28 mouse cellular contexts compared by ENCODE assay signal in the genomic region with DNA sequence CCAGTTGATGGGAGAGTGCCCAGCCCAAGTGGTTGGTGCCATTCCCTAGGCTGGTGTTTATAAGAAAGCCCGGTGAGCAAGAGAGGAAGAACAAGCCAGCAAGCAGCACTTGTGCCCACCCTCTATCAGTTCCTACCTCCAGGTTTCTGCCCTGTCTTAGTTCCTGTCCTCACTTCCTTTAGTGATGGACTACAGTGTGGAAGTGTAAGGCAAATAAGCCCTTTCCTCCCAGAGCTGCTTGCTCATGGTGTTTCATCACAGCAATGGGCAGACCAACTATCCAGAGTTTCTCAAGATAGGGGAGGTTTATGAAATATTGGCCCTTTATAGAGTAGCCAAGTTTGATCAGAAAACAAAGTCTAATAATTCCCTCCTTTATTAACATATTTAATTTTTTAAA. TPM values are rescaled to one million over a fixed set of nuclear protein-coding genes. Genes with fewer than 3 reads are reported as not detected.
DNase-seq lines count a peak whose midpoint lies in the region; ATAC-seq and TF ChIP-seq lines count a peak whose summit lies in the region.
"Had no signal": no experiment of that assay in that cellular context is flagged by ENCODE, and none has a peak within 500 bp of the region (broad histone marks: within the 10 kb centered on the region; RNA-seq: fewer than 3 reads in every experiment).

No protein-coding gene starts in this region.

- H3K36me3 ChIP-seq in hindbrain, embryonic 10.5 days = no peaks in the 10 kb centered on the region
- no peaks in the 10 kb centered on the region for H3K36me3 ChIP-seq in hindbrain, postnatal 0 days (ENCODE audit: insufficient read depth, low read length)
- no peaks in the 10 kb centered on the region for H3K36me3 ChIP-seq in forebrain, postnatal 0 days (ENCODE audit: insufficient read depth)
- H3K36me3 ChIP-seq: embryonic facial prominence, embryonic 13.5 days; embryonic facial prominence, embryonic 15.5 days; forebrain, embryonic 10.5 days; forebrain, embryonic 12.5 days; G1E had no signal

- no peak overlapping the region for H3K9ac ChIP-seq in hindbrain, postnatal 0 days (replicated peaks; ENCODE audit: low read length)
- H3K9ac ChIP-seq in forebrain, postnatal 0 days = no peak overlapping the region
- H3K9ac ChIP-seq: embryonic facial prominence, embryonic 13.5 days; embryonic facial prominence, embryonic 15.5 days; forebrain, embryonic 12.5 days had no signal

- H3K4me1 ChIP-seq in hindbrain, embryonic 10.5 days (replicated peaks) = peaks cover 15% of the 10 kb centered on the region
- H3K4me1 ChIP-seq in hindbrain, postnatal 0 days (ENCODE audit: insufficient read depth, low read length) = no peaks in the 10 kb centered on the region
- peaks cover 8% of the 10 kb centered on the region; the same call in 1 of the 2 replicates for H3K4me1 ChIP-seq in forebrain, postnatal 0 days (ENCODE audit: insufficient read depth)
- H3K4me1 ChIP-seq: embryonic facial prominence, embryonic 13.5 days; forebrain, embryonic 12.5 days had no signal

- WGBS in hindbrain, embryonic 10.5 days = 44% methylated on average over 1 of the region's 1 CpGs
- WGBS in hindbrain, postnatal 0 days = 55% methylated on average over 1 of the region's 1 CpGs
- WGBS in forebrain, postnatal 0 days = 57% methylated on average over 1 of the region's 1 CpGs

- no peak for DNase-seq in hindbrain, embryonic 10.5 days (ENCODE audit: low spot score)
- DNase-seq in hindbrain, postnatal 0 days (ENCODE audit: low spot score) = no peak
- peak; percentile 57 for DNase-seq in 416B (ENCODE audit: low read depth)
- no peak for DNase-seq in kidney, postnatal 10 days
- no peak for DNase-seq in urinary bladder, adult 18-20 months (ENCODE audit: low spot score in 2 of 2)
- DNase-seq in forebrain, postnatal 0 days = no peak
- DNase-seq: adrenal gland, adult 8-10 months; adrenal gland, postnatal 14 days; adrenal gland, postnatal 36 days; B cell, adult 2 months; cerebellum, adult 11-12 months; cerebellum, adult 2 months; cerebellum, adult 9-10 months; cerebellum, postnatal 10 days; cerebellum, postnatal 25 days; embryo, embryonic 11 days had no signal

- H3K27ac ChIP-seq in hindbrain, embryonic 10.5 days = no peak overlapping the region
- no peak overlapping the region for H3K27ac ChIP-seq in hindbrain, postnatal 0 days
- no peak overlapping the region for H3K27ac ChIP-seq in forebrain, postnatal 0 days (ENCODE audit: low read depth, low read length)
- H3K27ac ChIP-seq: embryonic facial prominence, embryonic 13.5 days; embryonic facial prominence, embryonic 15.5 days; forebrain, embryonic 10.5 days; forebrain, embryonic 12.5 days had no signal

- TF ChIP-seq CTCF in hindbrain, postnatal 0 days (IDR thresholded peaks at IDR 0.05; ENCODE audit: low read depth) = no peak
- TF ChIP-seq CTCF in forebrain, postnatal 0 days (IDR thresholded peaks at IDR 0.05; ENCODE audit: low read depth) = no peak

- peaks cover 18% of the 10 kb centered on the region; the same call in 1 of the 2 replicates for H3K27me3 ChIP-seq in hindbrain, embryonic 10.5 days (ENCODE audit: insufficient read depth, poor library complexity, severe bottlenecking)
- no peaks in the 10 kb centered on the region for H3K27me3 ChIP-seq in hindbrain, postnatal 0 days (ENCODE audit: insufficient read depth, low read length)
- no peaks in the 10 kb centered on the region; the same call in 1 of the 2 replicates for H3K27me3 ChIP-seq in forebrain, postnatal 0 days (ENCODE audit: insufficient read depth, low read length)
- H3K27me3 ChIP-seq: embryonic facial prominence, embryonic 13.5 days; embryonic facial prominence, embryonic 15.5 days; Patski had no signal

- 0 out of 2 replicates have a peak, but pooled peaks cover 2% of the 10 kb centered on the region for H3K9me3 ChIP-seq in hindbrain, embryonic 10.5 days
- H3K9me3 ChIP-seq in hindbrain, postnatal 0 days (ENCODE audit: low read length) = no peaks in the 10 kb centered on the region
- H3K9me3 ChIP-seq in forebrain, postnatal 0 days (ENCODE audit: low read length) = no peaks in the 10 kb centered on the region
- H3K9me3 ChIP-seq: embryonic facial prominence, embryonic 13.5 days; embryonic facial prominence, embryonic 15.5 days; forebrain, embryonic 12.5 days had no signal

- no peak overlapping the region for H3K4me2 ChIP-seq in hindbrain, postnatal 0 days (ENCODE audit: low read depth, low read length)
- H3K4me2 ChIP-seq in forebrain, postnatal 0 days (ENCODE audit: low read depth) = no peak overlapping the region

- no peak for ATAC-seq in hindbrain, postnatal 0 days
- ATAC-seq in common myeloid progenitor, adult 5-6 weeks (replicated peaks; ENCODE audit: low read depth, poor library complexity, severe bottlenecking) = peak; percentile 31; the same call in 1 of the 2 replicates
- peak; percentile 51 for ATAC-seq in megakaryocyte, adult 5-6 weeks (ENCODE audit: poor library complexity, severe bottlenecking)
- ATAC-seq in forebrain, postnatal 0 days = no peak
- ATAC-seq: activated CD4-positive, CD25-positive, alpha-beta regulatory T cell, adult 4 months; CD4-positive, CD25-positive, alpha-beta regulatory T cell, adult 4 months; forebrain, embryonic 14.5 days; forebrain, embryonic 16.5 days; Patski had no signal

- H3K4me3 ChIP-seq in hindbrain, embryonic 10.5 days = 0 out of 2 replicates have a peak overlapping the region, but pooled peaks have one; percentile 3
- no peak overlapping the region for H3K4me3 ChIP-seq in hindbrain, postnatal 0 days (ENCODE audit: low read length)
- H3K4me3 ChIP-seq in forebrain, postnatal 0 days (ENCODE audit: low read depth, low read length) = no peak overlapping the region

RNA-seq across cellular contexts. Expression of gene Trim27, which starts 37.5 kb away (rescaled TPM):
- polyA plus RNA-seq in hindbrain, embryonic 10.5 days (2016; fragmentation: Nextera tagmentation; extraction: Ambion mirVana) = 157 and 163 TPM in 2 replicates
- total RNA-seq in hindbrain, postnatal 0 days (2014; rRNA removed) = 84.9 and 107 TPM in 2 replicates
- polyA plus RNA-seq in hindbrain, postnatal 0 days (2015; fragmentation: Nextera tagmentation; extraction: Ambion mirVana) = 68.3 and 69.1 TPM in 2 replicates
- 162 and 186 TPM in 2 replicates for total RNA-seq in common myeloid progenitor, adult 5-6 weeks (2017)
- total RNA-seq in megakaryocyte, adult 5-6 weeks (2015) = 47.7 and 50.6 TPM in 2 replicates
- 79.9 and 84.0 TPM in 2 replicates for total RNA-seq in megakaryocyte, adult 5-6 weeks (2017)
- total RNA-seq in forebrain, postnatal 0 days (2014; rRNA removed) = 81.7 and 90.9 TPM in 2 replicates
- polyA plus RNA-seq in forebrain, postnatal 0 days (2015; fragmentation: Nextera tagmentation; extraction: Ambion mirVana) = 72.7 and 85.3 TPM in 2 replicates

Comparison
In these comparisons a context has a peak if more than half of its experiments do, and no peak if none do; other contexts are left out.
1. ATAC-seq: peak in common myeloid progenitor, adult 5-6 weeks (single experiment) and megakaryocyte, adult 5-6 weeks (single experiment); none in hindbrain, postnatal 0 days (single experiment) and forebrain, postnatal 0 days (single experiment).